Mouse (Mus musculus) ovary, postnatal 36 days (tissue): ENCODE measurements around the gene Tcte2.
"Not testable (repeated sequence)": the region's sequence is repeated elsewhere in the genome, so short reads cannot be mapped to it uniquely, and the experiment has no call there.

ENCODE experiments used
- DNase-seq: peaks from one replicate; pipeline ENCODE4 v3.0.0; 2022; ENCODE audit warnings: low spot score, mixed read lengths

Tcte2 gene

DNA sequence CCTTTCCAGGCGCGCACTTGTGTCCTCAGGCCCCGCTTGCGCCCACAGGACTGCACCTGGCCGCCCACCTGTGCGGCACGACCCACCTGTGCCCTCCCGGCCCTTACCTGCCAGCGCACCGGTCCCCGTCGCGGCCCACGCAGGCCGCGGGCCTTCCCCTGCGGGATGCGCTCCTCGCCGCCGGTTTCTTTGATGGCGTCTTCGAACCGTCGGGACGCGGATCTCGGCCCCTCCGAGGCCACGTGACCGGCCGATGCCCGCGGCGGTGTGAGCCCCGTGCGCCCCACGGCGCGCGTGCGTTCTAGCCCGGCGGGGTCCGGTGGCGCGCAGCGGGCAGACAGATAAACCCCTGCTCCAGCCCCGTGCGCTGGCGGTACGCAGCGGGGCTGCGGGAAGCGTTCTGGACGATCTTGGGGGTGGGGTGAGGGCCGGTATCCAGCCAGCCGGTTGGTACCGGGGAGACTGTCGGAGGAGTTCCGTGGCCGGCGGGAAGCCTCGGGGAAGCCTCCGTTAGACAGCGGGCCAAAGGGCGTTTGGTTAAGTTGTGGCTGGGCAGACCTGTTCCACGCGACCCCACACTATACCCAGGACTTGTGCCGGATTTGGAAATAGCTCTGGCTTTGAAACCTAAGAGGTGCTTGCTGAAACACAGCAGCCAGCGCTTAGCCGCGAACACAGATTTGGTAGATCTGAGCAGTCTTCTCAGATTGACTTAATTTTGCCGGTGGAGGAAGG is at the start of gene Tcte2:
TSS of gene Tcte2 (minus strand) at position 647 of the 735 bp plus-strand sequence.
- DNase-seq: peak; percentile 54

DNA sequence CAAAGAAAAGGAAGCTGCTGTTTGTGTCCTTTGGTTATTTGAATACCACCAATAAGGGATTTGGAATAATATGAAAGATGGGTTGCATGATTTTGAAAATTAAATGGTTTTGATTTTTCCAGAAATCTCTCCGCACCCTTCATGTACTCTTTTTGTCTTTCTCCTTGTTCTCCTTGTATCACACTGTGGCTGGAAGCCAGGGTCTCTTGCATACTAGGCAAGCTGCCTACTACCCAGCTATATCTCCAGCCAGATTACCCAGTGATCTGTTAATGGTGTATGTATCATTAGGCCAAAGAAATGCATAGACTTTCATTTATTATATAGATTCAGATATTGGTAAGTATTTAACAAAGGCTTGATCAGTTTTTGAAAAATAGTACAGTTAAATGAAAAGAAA is 44.4 kb upstream of the Tcte2 start:
- no peak for DNase-seq

DNA sequence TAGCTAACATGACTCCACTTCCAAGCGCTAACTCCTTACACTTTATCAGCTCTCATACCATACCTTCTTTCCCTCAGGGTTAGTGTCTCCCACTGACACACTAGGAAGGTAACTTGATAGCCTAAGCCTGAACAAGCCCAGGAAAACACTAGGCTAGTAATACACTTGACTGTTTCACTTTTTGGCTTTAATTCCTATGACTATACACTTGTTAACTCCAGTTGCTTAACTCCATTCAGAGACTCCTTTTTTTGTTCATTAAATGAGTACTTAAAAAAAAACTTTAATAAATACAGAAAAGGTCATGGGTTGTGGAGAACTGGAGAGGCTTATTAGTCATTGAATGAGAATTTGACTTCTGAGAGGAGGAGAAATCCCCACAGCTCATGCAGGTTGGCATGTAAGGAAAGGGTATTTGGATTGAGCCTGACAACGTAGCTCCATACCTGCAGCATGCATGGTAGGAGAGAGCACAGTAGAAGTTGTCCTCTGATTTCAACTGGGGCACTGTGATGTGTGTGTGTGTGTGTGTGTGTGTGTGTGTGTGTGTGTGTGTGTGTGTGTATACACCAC is 41.3 kb upstream of the Tcte2 start:
- DNase-seq: no peak

DNA sequence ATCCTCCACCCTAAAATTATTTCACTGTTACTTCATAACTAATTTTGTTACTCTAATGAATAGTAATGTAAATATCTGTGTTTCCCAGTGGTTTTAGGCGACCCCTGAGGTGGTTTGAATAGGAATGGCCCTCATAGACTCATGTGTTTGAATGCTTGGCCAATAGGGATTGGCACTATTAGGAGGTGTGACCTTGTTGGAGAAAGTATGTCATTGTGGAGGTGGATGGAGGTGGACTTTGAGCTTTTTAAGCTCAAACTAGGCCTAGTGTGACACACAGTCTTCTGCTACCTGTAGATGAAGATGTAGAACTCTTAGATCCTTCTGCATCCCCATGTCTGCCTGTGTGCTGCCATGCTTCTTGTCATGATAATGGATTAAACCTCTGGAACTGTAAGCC is 36.1 kb upstream of the Tcte2 start:
- DNase-seq: no peak

DNA sequence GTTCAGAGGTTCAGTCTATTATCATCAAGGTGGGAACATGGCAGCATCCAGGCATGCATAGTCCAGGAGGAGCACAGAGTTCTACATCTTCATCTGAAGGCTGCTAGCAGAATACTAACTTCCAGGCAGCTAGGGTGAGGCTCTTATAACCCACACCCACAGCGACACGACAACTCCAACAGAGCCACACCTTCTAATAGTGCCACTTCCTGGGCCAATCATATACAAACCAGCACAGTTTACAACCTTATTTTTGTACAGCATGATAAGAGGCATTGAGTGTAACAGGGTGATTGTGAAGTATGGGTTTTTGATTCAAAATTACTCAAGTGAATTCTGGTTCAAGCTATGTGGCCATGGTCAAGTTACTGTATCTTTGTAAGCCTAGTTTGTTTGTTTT is 28.4 kb upstream of the Tcte2 start:
- not testable (repeated sequence) for DNase-seq

DNA sequence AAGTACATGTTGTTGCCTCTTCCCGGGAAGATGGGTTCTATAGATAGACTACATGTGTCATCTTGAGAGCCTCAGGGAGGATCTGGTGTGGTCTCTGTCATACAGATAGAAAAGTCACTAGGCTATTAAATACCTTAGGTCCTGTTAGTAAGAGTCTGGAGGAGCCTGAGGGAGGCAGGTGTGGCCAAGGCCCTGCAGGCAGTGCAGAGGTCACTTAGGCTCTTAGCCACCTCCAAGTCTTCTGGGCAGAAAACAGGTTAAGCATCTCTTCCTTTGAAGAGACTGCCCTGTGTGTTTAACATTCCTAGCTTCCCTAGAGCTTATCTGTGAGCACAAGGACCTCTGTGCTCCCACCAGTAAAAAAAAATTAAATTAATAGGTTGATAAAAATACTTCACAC is 21.8 kb upstream of the Tcte2 start:
- no peak for DNase-seq

DNA sequence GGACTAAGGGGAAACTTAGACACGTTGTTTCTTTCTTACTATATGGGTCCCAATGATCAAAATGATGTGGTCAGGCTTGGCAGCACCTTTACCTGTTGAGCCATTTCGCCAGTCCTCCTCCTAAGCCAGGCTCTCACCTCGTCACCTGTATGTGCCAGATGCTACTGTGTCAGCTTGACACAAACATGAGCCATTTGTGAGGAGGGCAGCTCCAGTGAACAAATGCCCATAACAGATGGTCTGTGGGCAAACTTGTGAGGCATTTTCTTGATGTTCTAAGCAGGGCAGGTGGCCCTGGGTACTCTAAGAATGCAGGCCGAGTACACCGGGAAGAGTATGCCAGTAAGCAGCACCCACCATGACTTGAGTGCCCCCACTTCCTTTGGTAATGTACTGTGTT is 20.3 kb upstream of the Tcte2 start:
- no peak for DNase-seq

DNA sequence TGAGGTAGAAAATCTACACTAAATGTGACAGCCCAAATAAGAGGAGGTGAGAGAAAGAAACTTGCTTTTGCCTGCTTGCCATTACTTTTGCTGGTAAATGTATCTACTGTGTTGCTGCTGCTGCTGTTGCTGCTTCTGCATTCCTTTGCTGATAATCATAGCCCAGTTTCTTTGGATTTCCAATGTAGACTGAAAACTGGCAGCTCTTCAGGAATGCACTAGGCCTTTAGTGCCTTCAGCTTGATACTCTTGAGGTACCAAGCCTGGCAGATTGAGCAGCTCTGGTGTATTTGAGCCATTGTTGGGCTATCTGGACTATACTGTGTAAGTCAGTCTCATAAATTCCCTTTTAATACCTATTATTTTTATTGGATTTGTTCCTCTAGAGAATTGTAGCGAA is 17.2 kb upstream of the Tcte2 start:
- no peak for DNase-seq

DNA sequence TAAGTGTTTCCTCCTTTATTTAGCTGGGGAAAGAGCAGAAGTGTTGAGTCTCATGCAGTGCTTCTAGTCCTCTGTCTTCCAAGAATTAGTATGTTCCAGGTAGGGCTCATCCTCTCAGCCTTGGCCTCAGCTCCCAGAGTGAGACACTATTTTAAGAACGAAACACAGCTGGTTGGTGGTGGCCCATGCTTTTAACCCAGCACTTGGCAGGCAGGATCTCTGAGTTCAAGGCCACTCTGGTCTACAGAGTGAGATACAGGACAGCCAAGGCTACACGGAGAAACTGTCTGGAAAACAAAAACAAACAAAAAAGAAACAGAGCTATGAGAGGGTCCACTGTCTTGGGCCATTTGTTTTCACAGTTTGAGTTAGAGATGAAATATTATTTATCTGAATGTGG is 16.1 kb upstream of the Tcte2 start:
- no peak for DNase-seq

DNA sequence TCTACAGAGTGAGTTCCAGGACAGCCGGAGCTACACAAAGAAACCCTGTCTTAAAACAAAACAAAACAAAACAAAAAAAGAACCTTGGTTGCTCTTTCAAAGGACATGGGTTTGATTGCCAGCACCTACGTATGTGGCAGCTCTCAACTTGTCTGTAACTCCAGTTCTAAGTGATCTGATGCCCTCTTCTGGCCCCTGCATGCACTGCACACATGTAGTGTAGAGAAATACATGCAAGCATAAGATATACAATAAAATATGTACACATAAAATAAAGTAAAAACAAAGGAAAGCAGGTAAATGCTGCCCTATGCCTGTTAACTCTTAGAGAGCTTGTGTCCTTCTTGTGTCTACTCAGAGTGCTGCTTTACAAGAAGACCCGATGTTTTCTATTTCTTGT is 7.6 kb upstream of the Tcte2 start:
- DNase-seq: no peak

DNA sequence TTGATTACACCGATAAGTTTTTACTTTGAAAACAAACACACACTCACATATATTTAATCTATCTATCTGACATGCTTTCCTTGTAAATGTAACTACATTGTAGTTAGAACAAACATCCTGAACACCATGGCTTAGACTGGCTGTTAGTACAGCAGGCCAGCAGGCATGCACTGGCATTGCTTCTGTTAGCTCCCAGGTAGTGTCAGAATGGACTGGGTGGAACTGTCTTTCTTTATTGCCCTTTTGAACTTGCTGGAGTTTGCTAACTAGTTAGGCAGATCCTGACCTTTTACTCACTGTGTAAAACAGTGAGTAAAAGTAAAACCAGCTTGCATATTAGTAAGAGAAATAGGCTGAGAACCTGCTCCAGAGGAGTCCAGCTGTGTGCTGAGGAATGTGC is 6.9 kb upstream of the Tcte2 start:
- DNase-seq: no peak

DNA sequence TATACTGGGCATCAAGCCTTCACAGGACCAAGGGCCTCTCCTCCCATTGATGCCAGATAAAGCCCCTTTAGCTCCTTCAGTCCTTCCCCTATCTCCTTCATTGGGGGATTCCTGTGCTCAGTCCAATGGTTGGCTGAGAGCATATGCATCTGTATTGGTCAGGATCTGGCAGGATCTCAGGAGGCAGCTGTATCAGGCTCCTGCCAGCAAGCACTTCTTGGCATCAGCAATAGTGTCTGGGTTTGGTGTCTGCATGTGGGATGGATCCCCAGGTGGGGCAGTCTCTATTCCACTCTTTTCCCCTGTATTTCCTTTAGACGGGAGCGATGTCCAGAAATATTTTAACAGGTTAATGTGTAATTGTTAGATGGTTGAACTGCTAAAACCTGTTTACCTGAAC is 3.3 kb upstream of the Tcte2 start:
- DNase-seq: not testable (repeated sequence)

DNA sequence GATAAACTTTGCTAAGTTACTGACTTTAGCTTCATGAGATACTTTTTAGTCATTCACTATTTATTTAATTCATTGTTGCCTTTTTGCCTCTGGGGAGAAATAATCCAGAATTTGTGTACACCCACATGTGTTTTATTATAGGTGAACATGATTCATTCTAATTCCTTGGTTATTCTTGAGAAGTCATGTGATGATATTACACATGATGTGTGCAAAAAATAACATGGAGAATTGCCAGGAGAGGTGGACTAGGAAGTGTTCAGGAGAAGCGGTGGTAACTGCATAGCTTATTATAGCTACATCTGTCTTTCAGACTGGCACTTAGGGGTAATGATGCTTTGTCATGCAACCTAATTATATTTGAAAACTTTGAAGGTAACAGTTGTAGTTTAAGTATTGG is 2.2 kb upstream of the Tcte2 start:
- DNase-seq: no peak

DNA sequence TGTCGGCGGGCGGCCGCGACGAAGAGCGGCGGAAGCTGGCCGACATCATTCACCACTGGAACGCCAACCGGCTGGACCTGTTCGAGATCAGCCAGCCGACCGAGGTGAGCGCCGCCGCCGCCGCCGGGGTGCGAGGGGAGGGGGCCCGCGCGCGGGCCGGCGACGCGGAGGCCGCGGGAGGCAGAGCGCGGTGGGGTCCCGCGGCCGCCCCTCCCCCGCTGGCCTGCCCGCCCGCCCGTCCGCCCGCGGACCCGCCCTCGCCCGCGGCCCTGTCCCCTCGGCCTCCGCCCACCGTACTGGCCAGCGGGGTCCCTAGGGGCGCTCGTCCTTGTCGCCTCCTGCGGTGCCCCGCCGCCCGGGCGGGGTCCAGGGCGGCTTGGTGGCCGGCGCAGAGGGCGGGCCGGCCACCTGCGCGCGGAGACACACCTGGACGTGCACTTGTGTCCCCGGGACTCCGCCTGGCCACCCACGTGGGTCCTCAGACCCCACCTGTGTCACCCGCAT is 898 bp downstream of the Tcte2 start:
- no peak for DNase-seq

DNA sequence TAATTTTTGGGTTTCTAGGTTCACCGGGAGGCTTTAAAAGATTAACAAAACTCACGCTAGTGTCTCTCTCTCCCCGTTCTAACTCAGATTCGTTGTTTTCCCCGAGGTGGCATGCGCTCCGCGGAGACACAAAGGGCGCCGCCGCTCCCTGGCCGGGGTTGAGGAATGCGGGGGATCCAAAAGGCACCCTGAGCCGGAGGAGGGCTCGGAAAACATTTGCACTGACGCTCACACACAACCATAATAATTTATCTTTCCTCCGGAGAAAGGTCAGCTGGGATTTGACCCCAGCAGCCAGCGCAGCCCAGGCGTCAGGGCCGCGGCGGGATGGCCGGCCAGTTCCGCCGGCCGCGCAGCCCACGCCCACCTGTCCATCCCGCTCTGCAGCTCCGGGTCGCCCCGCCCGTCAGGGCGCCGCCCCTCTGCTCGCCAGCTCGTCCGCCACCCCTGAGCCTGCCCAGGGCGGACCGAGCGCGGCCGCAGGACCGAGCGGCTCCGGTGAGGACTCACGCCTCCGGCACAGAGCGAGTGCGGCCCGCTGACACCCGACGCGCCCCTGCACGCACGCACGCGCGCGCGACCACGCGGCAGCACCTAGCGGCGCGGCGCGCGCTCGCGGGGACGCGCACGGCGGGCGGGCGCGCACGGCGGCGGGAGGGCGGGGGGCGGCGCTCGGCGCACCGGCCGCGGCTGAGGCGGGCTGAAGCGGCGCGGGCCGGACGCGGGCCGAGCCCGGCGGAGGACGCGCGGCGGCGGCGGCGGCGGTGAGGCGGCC is 1.6 kb downstream of the Tcte2 start, which contains the start of gene Afdn:
TSS of gene Afdn (plus strand) at position 687 of the 775 bp plus-strand sequence.
- peak; percentile 87 for DNase-seq

DNA sequence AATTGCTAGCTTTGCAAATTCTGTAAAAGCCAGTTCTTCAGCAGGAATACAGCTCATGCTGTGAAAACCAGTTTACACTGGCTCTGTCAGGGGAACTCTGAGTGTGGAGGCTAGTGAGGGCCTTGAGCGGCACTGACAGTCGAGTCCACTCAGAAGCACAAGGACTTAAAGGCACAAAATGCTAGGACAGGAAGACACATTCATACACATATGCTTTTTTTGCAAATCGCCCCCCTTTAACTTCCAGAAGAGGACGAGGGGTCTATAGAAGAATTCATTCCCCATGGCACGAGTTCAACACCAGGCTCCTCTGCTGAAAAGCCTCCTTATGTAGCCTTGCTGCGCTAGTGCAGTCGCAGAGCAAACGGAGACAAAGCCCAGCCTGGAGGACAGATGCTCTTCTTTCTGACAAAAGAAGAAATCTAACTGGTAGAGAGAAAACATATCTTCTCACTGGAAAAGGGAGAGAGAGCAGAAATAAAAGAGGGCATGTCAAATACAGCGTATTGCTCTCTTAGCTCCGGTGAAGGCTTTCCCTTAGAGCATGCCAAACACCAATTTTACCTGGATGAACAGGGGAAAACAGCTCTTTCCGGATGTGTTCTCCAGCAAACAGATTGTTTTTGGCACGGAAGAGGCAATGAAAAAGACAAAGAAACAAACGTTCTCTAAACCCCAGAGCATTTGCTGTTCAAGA is 2.3 kb downstream of the Tcte2 start:
- DNase-seq: no peak

DNA sequence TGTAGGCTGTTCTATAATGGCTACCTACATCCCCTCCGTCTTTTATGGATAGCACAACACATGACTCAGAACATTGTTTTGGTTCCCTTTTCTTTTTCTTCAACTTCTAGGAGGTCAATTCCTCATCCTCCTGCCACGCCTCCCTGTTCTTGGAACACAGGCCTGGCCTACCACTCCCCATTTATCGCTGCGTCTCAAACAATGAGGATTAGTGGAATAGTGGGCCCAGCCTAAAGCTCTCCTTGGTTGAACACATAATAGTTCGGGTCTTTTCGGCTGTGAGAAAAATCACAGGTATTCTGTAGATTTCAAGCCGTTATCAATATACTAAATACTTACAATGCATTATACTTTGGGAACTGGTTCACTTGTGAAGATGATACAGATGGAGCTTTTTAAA is 3.0 kb downstream of the Tcte2 start:
- DNase-seq: no peak

DNA sequence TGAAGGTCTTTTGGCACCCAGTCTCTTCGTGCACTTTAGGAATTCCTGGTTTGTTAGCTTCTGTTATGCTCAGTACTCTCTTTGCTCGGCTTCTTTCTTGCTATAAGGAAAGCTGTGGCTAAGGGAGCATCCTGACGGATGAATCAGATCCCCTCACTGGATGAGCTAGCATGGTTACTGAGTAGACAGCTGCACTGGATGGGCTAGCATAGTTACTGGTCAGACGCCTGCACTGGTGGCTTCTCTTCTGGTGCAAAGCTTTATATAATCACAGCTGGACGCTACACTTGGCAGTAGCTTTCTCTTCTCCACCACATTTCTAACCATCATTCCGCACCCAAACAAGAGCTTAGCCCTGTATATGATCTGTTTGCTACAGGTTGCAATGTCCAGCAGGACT is 6.7 kb downstream of the Tcte2 start:
- no peak for DNase-seq

DNA sequence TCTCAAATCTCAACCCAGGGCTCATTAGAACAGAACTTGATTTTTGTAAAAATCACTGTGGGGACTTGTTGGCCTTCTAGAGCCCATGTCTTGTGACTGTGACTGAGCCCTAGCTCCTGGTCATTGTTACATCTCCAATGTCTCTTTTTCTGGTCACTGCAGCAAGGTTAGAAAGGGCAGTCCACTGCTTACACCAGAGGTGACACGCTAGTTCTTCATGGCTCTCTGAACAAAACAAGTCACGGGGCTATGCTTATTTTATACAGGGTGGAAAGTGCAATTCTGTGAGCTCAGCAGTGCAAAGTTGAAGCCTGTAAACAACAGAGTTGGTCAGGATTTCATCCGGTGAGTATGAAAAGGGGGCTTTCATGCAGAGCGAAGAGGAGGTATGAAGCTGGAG is 7.7 kb downstream of the Tcte2 start:
- no peak for DNase-seq

DNA sequence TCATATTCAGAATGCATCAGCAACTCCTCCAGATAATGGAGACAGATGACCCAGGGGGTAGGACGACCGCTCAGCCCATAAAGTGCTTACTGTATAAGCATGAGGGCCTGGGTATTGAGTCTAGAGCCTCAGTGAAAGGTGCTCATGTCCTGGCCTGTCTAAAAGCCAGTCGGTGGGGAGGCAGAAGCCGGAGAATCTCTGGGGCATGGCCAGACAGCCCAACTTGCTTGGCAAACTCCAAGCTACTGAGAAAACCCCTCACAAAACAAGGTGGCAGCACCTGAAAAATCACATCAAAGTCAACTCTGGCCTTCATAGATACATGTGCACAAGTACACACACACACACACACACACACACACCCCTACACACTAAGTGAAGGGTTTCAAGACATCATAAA is 12.6 kb downstream of the Tcte2 start:
- no peak for DNase-seq

DNA sequence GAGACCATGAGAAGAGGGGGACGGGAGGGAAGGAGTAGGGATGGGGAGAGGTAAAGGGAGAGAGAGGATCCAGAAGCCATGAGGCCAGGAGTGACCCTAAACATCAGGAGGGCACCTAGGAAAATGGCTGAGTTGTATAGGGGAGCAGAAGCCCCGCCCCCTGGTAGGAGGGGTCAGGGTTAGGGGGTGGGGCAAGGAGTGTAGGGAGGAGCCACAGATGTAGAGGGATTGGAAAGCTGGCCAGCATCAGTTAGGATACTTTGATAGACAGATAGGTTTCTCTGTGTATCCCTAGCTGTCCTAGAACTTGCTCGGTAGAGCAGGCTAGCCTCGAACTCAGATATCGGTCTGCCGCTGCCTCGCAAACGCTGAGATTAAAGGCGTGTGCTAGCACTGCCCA is 13.9 kb downstream of the Tcte2 start:
- DNase-seq: no peak

DNA sequence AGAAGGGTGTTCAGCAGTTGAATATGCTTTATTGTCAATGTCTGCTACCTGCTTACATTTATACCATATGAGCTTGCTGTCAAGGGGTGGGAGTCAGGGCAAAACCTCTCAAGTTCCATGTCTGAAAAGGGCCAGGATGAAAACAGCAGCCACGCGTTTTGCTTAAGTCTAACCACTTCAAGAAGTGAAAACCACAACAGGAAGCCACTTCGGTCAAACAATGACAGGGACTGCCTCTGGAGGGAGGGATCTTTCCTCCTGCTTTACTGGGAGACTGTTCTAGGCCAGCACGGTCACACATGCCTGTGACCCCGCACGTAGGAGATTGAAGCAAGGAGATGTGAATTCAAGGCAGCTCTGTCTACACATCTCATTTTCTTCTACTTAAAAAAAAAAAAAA is 15.3 kb downstream of the Tcte2 start:
- DNase-seq: no peak

DNA sequence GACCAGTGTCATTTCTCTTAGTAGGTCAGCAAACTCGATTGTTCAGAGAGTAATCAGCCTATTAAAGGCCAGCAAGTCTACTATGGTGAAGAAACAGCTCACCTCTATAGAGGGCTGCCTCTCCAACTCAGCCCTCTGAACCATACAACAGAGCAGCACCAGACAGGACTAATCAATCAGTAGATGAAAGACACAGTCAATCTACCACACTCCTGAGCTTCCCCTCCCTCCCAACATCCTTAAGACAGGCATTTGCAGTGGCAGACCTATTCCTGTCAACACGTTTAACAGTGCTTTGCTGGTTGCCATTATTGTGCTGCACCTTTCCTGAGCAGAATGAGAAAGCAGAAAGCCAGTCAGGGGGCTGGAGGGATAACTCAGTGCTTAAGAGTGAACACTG is 16.3 kb downstream of the Tcte2 start:
- no peak for DNase-seq
